ENCODE assay signal across 8 mouse cellular contexts in the genomic region with DNA sequence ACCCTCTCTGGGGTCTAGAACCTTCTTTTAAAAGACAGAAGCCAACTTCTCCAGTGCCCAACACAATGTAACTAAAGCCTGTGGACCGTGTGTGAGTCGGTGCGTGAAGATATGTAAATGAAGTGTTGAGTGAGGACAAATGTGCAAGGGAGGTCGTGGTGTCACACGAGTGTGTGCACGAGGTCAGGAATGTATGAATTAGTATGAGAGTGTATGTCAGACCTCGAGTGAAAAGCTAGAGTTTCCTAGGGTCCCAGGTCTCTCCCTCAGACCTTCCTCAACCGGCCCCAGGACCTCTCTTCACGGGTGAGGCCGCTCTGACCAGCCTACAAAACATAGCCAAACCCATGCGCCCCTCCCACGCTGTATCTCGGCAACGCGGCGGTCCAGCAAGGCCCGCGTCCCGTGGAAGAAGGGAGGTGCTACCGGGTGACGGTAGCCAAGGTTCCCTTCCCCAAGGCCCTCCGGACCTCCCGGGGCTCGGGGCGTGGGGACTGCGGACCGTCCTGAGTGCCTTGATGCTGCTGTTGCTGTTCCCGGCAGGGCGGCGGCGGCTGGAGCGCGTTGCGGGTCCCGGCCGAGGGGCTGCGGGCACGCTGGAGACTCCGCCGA. TPM values are rescaled to one million over a fixed set of nuclear protein-coding genes. Genes with fewer than 3 reads are reported as not detected.
DNase-seq lines count a peak whose midpoint lies in the region; ATAC-seq and TF ChIP-seq lines count a peak whose summit lies in the region.

No protein-coding gene starts in this region.

- peak; percentile 41 for DNase-seq in left cerebral cortex, postnatal 4 days
- no peak for DNase-seq in left cerebral cortex, postnatal 14 days (ENCODE audit: low spot score in 2 of 2)
- peak; percentile 74 to 78 for DNase-seq in cerebellum, adult 2 months
- DNase-seq in stomach, postnatal 0 days (ENCODE audit: low spot score), result no peak
- no peak for DNase-seq in spleen, postnatal 36 days (ENCODE audit: low spot score in 2 of 2)

- 2% methylated on average over 40 of the region's 40 CpGs for WGBS in cerebellum, adult 2 months
- under 1% methylated on average over 40 of the region's 40 CpGs for WGBS in forebrain, embryonic 16.5 days
- 2% methylated on average over 40 of the region's 40 CpGs for WGBS in liver, embryonic 16.5 days (ENCODE audit: insufficient replicate concordance)
- 6% methylated on average over 40 of the region's 40 CpGs for WGBS in stomach, postnatal 0 days

- intact Hi-C loops in left cerebral cortex, postnatal 4 days (cut with DNase I), result no loop called here
- intact Hi-C loops in left cerebral cortex, postnatal 14 days (cut with DNase I), result no loop called here

- TF ChIP-seq EP300 in stomach, postnatal 0 days (optimal IDR thresholded peaks at IDR 0.05), result no peak

- H3K4me1 ChIP-seq in cerebellum, adult 2 months (ENCODE audit: control insufficient read depth, insufficient read depth, low read length), result peaks cover 2% of the 10 kb centered on the region
- H3K4me1 ChIP-seq in forebrain, embryonic 16.5 days (replicated peaks; ENCODE audit: control insufficient read depth, insufficient read depth, low read length), result peaks cover 21% of the 10 kb centered on the region
- H3K4me1 ChIP-seq in liver, embryonic 16.5 days (ENCODE audit: control insufficient read depth, low read depth, low read length), result peaks cover 10% of the 10 kb centered on the region
- H3K4me1 ChIP-seq in stomach, postnatal 0 days (replicated peaks; ENCODE audit: control insufficient read depth, insufficient read depth), result peaks cover 3% of the 10 kb centered on the region

- peak overlapping the region; percentile 98 for H3K27ac ChIP-seq in cerebellum, adult 2 months (ENCODE audit: insufficient read depth, low read length)
- peak overlapping the region; percentile 92 for H3K27ac ChIP-seq in forebrain, embryonic 16.5 days (ENCODE audit: low read length)
- no peak overlapping the region for H3K27ac ChIP-seq in liver, embryonic 16.5 days (ENCODE audit: low read length)
- H3K27ac ChIP-seq in stomach, postnatal 0 days (replicated peaks), result no peak overlapping the region

- TF ChIP-seq CTCF in cerebellum, adult 2 months (IDR thresholded peaks at IDR 0.05; ENCODE audit: borderline replicate concordance, insufficient read depth, low read depth, low read length), result no peak
- TF ChIP-seq CTCF in stomach, postnatal 0 days (IDR thresholded peaks at IDR 0.05; ENCODE audit: low read depth), result no peak

- peak overlapping the region; percentile 62 for H3K9ac ChIP-seq in forebrain, embryonic 16.5 days (replicated peaks; ENCODE audit: low read depth, low read length)
- no peak overlapping the region for H3K9ac ChIP-seq in liver, embryonic 16.5 days (ENCODE audit: low read depth, low read length)
- no peak overlapping the region for H3K9ac ChIP-seq in stomach, postnatal 0 days (ENCODE audit: low read length)

- no peaks in the 10 kb centered on the region for H3K27me3 ChIP-seq in cerebellum, adult 2 months (ENCODE audit: control insufficient read depth, insufficient read depth, low read length)
- H3K27me3 ChIP-seq in forebrain, embryonic 16.5 days (replicated peaks; ENCODE audit: control insufficient read depth, insufficient read depth, low read length), result peaks cover 35% of the 10 kb centered on the region
- H3K27me3 ChIP-seq in liver, embryonic 16.5 days (ENCODE audit: control insufficient read depth, insufficient read depth, low read depth, low read length), result peaks cover 75% of the 10 kb centered on the region
- peaks cover 32% of the 10 kb centered on the region; the same call in 1 of the 2 replicates for H3K27me3 ChIP-seq in stomach, postnatal 0 days (ENCODE audit: control insufficient read depth, insufficient read depth, low read length)

- no peak for ATAC-seq in forebrain, embryonic 16.5 days
- ATAC-seq in liver, embryonic 16.5 days (ENCODE audit: low read depth), result no peak
- ATAC-seq in stomach, postnatal 0 days (ENCODE audit: low FRiP score, low TSS enrichment), result no peak; the same call in 1 of the 2 replicates
- no peak for ATAC-seq in megakaryocyte-erythroid progenitor cell, adult 5-6 weeks (replicated peaks; ENCODE audit: low FRiP score, low TSS enrichment, poor library complexity, severe bottlenecking)

- H3K36me3 ChIP-seq in forebrain, embryonic 16.5 days (ENCODE audit: control insufficient read depth, insufficient read depth), result no peaks in the 10 kb centered on the region
- no peaks in the 10 kb centered on the region for H3K36me3 ChIP-seq in liver, embryonic 16.5 days (ENCODE audit: control insufficient read depth, insufficient read depth)
- no peaks in the 10 kb centered on the region for H3K36me3 ChIP-seq in stomach, postnatal 0 days (ENCODE audit: control insufficient read depth, insufficient read depth, low read length)

- H3K9me3 ChIP-seq in forebrain, embryonic 16.5 days (ENCODE audit: control insufficient read depth, low read length), result no peaks in the 10 kb centered on the region
- H3K9me3 ChIP-seq in liver, embryonic 16.5 days (replicated peaks; ENCODE audit: control insufficient read depth, low read length), result no peaks in the 10 kb centered on the region
- H3K9me3 ChIP-seq in stomach, postnatal 0 days (ENCODE audit: control insufficient read depth, low read length), result no peaks in the 10 kb centered on the region

- H3K4me3 ChIP-seq in cerebellum, adult 2 months (replicated peaks; ENCODE audit: insufficient read depth, low read depth, low read length), result peak overlapping the region; percentile 97
- H3K4me3 ChIP-seq in forebrain, embryonic 16.5 days (replicated peaks; ENCODE audit: low read length), result peak overlapping the region; percentile 56
- peak overlapping the region; percentile 56 for H3K4me3 ChIP-seq in liver, embryonic 16.5 days (ENCODE audit: low read depth, low read length)
- H3K4me3 ChIP-seq in stomach, postnatal 0 days (ENCODE audit: low read depth, low read length), result peak overlapping the region; percentile 45

- peak overlapping the region; percentile 79 for H3K4me2 ChIP-seq in forebrain, embryonic 16.5 days (ENCODE audit: low read length)
- peak overlapping the region; percentile 65 for H3K4me2 ChIP-seq in liver, embryonic 16.5 days (ENCODE audit: low read depth, low read length)
- H3K4me2 ChIP-seq in stomach, postnatal 0 days (replicated peaks; ENCODE audit: low read depth), result peak overlapping the region; percentile 74

- TF ChIP-seq POLR2A in cerebellum, adult 2 months (IDR thresholded peaks at IDR 0.05; ENCODE audit: borderline replicate concordance, insufficient read depth, low read length), result no peak

RNA-seq across cellular contexts. Expression of a gene that starts 2.3 kb away (rescaled TPM):
- total RNA-seq in left cerebral cortex, postnatal 4 days (2021), result 1 to 10 TPM; 3.9 to 5.1 TPM
- 1 to 10 TPM; 3.2 to 4.7 TPM for total RNA-seq in left cerebral cortex, postnatal 14 days (2021)
- polyA plus RNA-seq in cerebellum, adult 2 months (2012; rRNA removed), result 27.5 and 30.4 TPM in 2 replicates
- polyA plus RNA-seq in forebrain, embryonic 16.5 days (2015; fragmentation: Nextera tagmentation; extraction: Ambion mirVana), result 5.5 and 8.7 TPM in 2 replicates
- not detected in 2 replicates for polyA plus RNA-seq in liver, embryonic 16.5 days (2015; fragmentation: Nextera tagmentation; extraction: Ambion mirVana)
- not detected in 2 replicates for polyA plus RNA-seq in stomach, postnatal 0 days (2015; fragmentation: Nextera tagmentation; extraction: Ambion mirVana)
- total RNA-seq in megakaryocyte-erythroid progenitor cell, adult 5-6 weeks (2014; fragmentation: Nextera tagmentation), result not detected in 2 replicates
- not detected in 2 replicates for total RNA-seq in megakaryocyte-erythroid progenitor cell, adult 5-6 weeks (2017)

RNA-seq across cellular contexts. Expression of a gene that starts 12.0 kb away (rescaled TPM):
- total RNA-seq in left cerebral cortex, postnatal 4 days (2021), result 10 to 100 TPM; 22.4 to 24.1 TPM
- total RNA-seq in left cerebral cortex, postnatal 14 days (2021), result 10 to 100 TPM; 20.1 to 22.1 TPM
- polyA plus RNA-seq in cerebellum, adult 2 months (2012; rRNA removed), result 157 and 186 TPM in 2 replicates
- polyA plus RNA-seq in forebrain, embryonic 16.5 days (2015; fragmentation: Nextera tagmentation; extraction: Ambion mirVana), result 4.4 and 5.6 TPM in 2 replicates
- not detected in 2 replicates for polyA plus RNA-seq in liver, embryonic 16.5 days (2015; fragmentation: Nextera tagmentation; extraction: Ambion mirVana)
- not detected in 2 replicates for polyA plus RNA-seq in stomach, postnatal 0 days (2015; fragmentation: Nextera tagmentation; extraction: Ambion mirVana)
- total RNA-seq in megakaryocyte-erythroid progenitor cell, adult 5-6 weeks (2014; fragmentation: Nextera tagmentation), result not detected in 2 replicates
- total RNA-seq in megakaryocyte-erythroid progenitor cell, adult 5-6 weeks (2017), result not detected in 2 replicates

RNA-seq across cellular contexts. Expression of a gene that starts 12.3 kb away (rescaled TPM):
- under 1 TPM; 0.28 to 0.50 TPM for total RNA-seq in left cerebral cortex, postnatal 4 days (2021)
- under 1 TPM in 1 of 2 experiments, not detected in 1; 0.18 TPM for total RNA-seq in left cerebral cortex, postnatal 14 days (2021)
- 0.49 TPM in 2 replicates for polyA plus RNA-seq in cerebellum, adult 2 months (2012; rRNA removed)
- 0.40 and 0.47 TPM in 2 replicates for polyA plus RNA-seq in forebrain, embryonic 16.5 days (2015; fragmentation: Nextera tagmentation; extraction: Ambion mirVana)
- polyA plus RNA-seq in liver, embryonic 16.5 days (2015; fragmentation: Nextera tagmentation; extraction: Ambion mirVana), result not detected in 2 replicates
- not detected in 2 replicates for polyA plus RNA-seq in stomach, postnatal 0 days (2015; fragmentation: Nextera tagmentation; extraction: Ambion mirVana)
- not detected in 2 replicates for total RNA-seq in megakaryocyte-erythroid progenitor cell, adult 5-6 weeks (2014; fragmentation: Nextera tagmentation)
- total RNA-seq in megakaryocyte-erythroid progenitor cell, adult 5-6 weeks (2017), result not detected in 2 replicates

RNA-seq across cellular contexts. Expression of a gene that starts 27.2 kb away (rescaled TPM):
- under 1 TPM in 1 of 2 experiments, not detected in 1; 0.40 TPM for total RNA-seq in left cerebral cortex, postnatal 4 days (2021)
- under 1 TPM in 1 of 2 experiments, not detected in 1; 0.31 TPM for total RNA-seq in left cerebral cortex, postnatal 14 days (2021)
- 2.7 TPM in 2 replicates for polyA plus RNA-seq in cerebellum, adult 2 months (2012; rRNA removed)
- polyA plus RNA-seq in forebrain, embryonic 16.5 days (2015; fragmentation: Nextera tagmentation; extraction: Ambion mirVana), result 0.16 and 0.41 TPM in 2 replicates
- not detected in 2 replicates for polyA plus RNA-seq in liver, embryonic 16.5 days (2015; fragmentation: Nextera tagmentation; extraction: Ambion mirVana)
- not detected in 2 replicates for polyA plus RNA-seq in stomach, postnatal 0 days (2015; fragmentation: Nextera tagmentation; extraction: Ambion mirVana)
- not detected in 2 replicates for total RNA-seq in megakaryocyte-erythroid progenitor cell, adult 5-6 weeks (2014; fragmentation: Nextera tagmentation)
- total RNA-seq in megakaryocyte-erythroid progenitor cell, adult 5-6 weeks (2017), result not detected in 2 replicates

Comparison
In these comparisons a context has a peak if more than half of its experiments do, and no peak if none do; other contexts are left out.
1. DNase-seq: peak in left cerebral cortex, postnatal 4 days (single experiment) and cerebellum, adult 2 months (2 of 2); none in left cerebral cortex, postnatal 14 days (0 of 2), stomach, postnatal 0 days (single experiment) and spleen, postnatal 36 days (0 of 2).
2. H3K27ac ChIP-seq: peak in cerebellum, adult 2 months (single experiment) and forebrain, embryonic 16.5 days (single experiment); none in liver, embryonic 16.5 days (single experiment) and stomach, postnatal 0 days (single experiment).
3. H3K4me3 ChIP-seq: peak in every context shown above with its lines; median percentile 97 in cerebellum, adult 2 months; 56 in forebrain, embryonic 16.5 days; 56 in liver, embryonic 16.5 days; 45 in stomach, postnatal 0 days.
4. RNA of a gene that starts 12.0 kb away (polyA plus RNA-seq): 157 to 186 TPM in cerebellum, adult 2 months; 4.4 to 5.6 TPM in forebrain, embryonic 16.5 days, not detected in stomach, postnatal 0 days and not detected in liver, embryonic 16.5 days; every median in the first group is over 10 times any median in the second.
5. Peak in every context shown above with its lines, with median percentiles within 50 percentile points of each other: H3K4me2 ChIP-seq.